Mouse (Mus musculus) hindbrain, embryonic 11.5 days (tissue): ENCODE data around the gene Diexf. TPM values are rescaled to one million over a fixed set of nuclear protein-coding genes. Genes with fewer than 3 reads are reported as not detected.

Source experiments
- ATAC-seq: fragments of 200-750 bp; cut with Nextera tagmentation; 2 replicates; pipeline ENCODE4 v1.8.0; 2017; ENCODE audit warnings: mild to moderate bottlenecking, moderate TSS enrichment, moderate library complexity; ENCODE audit not compliant: low FRiP score
- DNase-seq: peaks from one replicate; pipeline ENCODE4 v3.0.0-alpha.2; 2015; ENCODE audit warnings: low spot score
- H3K27ac ChIP-seq: fragments of 300-500 bp; sonication (generic); 2 replicates; pipeline ENCODE4 v1.5.1; 2014; ENCODE audit warnings: mild to moderate bottlenecking, low read depth, low read length
- H3K27me3 ChIP-seq: fragments of 300-500 bp; sonication (generic); 2 replicates; pipeline ENCODE4 v1.6.1; 2014; ENCODE audit warnings: mild to moderate bottlenecking, low read length, moderate library complexity, mixed read lengths; ENCODE audit not compliant: control insufficient read depth, insufficient read depth
- H3K36me3 ChIP-seq: fragments of 300-500 bp; sonication (generic); 2 replicates; pipeline ENCODE4 v1.6.1; 2014; ENCODE audit warnings: mild to moderate bottlenecking, low read length, moderate library complexity, mixed read lengths; ENCODE audit not compliant: control insufficient read depth, insufficient read depth
- H3K4me1 ChIP-seq: fragments of 300-500 bp; sonication (generic); replicated peaks from 2 replicates; pipeline ENCODE4 v1.6.1; 2014; ENCODE audit warnings: low read length, mixed read lengths; ENCODE audit not compliant: control insufficient read depth, insufficient read depth
- H3K4me2 ChIP-seq: fragments of 300-500 bp; sonication (generic); replicated peaks from 2 replicates; pipeline ENCODE4 v1.6.1; 2014; ENCODE audit warnings: mild to moderate bottlenecking, low read depth, low read length
- H3K4me3 ChIP-seq: fragments of 300-500 bp; sonication (generic); 2 replicates; pipeline ENCODE4 v1.5.1; 2014; ENCODE audit warnings: low read depth, low read length
- H3K9ac ChIP-seq: fragments of 300-500 bp; sonication (generic); 2 replicates; pipeline ENCODE4 v1.6.1; 2014; ENCODE audit warnings: low read depth, low read length
- H3K9me3 ChIP-seq: fragments of 300-500 bp; sonication (generic); 2 replicates; pipeline ENCODE4 v1.6.1; 2016; ENCODE audit warnings: low read length; ENCODE audit not compliant: control insufficient read depth
- WGBS: fragments of 180-500 bp; shearing (Covaris S2); extraction: QIAGEN DNeasy Blood & Tissue Kit; methylation state at CpG from one replicate; pipeline ENCODE4 v1.1.7; 2014; 5-methylcytosine and 5-hydroxymethylcytosine counted together
- polyA plus RNA-seq: library from polyadenylated mRNA; unstranded; fragments of >200 nt; fragmentation: Nextera tagmentation; extraction: Ambion mirVana; gene quantifications from 2 replicates; pipeline ENCODE4 v1.2.1, GENCODE M21; 2014

Gene Diexf
- polyA plus RNA-seq, 1 experiment from 2014 or later = 11.5 TPM

DNA sequence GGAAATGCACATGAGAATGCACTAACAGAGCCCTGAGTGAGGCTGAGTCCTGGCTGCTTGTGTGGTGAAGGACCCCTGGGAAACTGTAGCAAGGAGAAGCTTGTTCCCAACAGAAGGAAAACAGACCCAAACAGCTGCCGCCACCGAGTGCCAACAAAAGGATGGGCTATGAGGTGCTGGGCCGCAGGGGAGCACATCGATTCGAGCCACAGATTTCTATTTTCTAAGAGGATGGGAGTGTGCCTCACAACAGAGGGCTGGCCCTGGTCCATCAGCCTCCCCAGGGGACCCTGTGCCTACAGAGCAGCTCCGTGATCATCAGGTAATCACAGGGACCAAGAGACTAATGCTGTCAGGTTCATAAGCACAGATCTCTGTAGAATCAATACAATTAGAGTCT is 40.9 kb downstream of the Diexf start:
- H3K27me3 ChIP-seq = no peaks in the 10 kb centered on the region
- no peak overlapping the region for H3K4me3 ChIP-seq
- WGBS = 85% methylated on average over 6 of the region's 6 CpGs
- no peaks in the 10 kb centered on the region for H3K36me3 ChIP-seq
- DNase-seq (no peak), ATAC-seq (no peak)
- no peak overlapping the region for H3K9ac ChIP-seq
- no peak overlapping the region for H3K27ac ChIP-seq
- H3K9me3 ChIP-seq = no peaks in the 10 kb centered on the region
- H3K4me2 ChIP-seq = no peak overlapping the region
- H3K4me1 ChIP-seq = no peaks in the 10 kb centered on the region

DNA sequence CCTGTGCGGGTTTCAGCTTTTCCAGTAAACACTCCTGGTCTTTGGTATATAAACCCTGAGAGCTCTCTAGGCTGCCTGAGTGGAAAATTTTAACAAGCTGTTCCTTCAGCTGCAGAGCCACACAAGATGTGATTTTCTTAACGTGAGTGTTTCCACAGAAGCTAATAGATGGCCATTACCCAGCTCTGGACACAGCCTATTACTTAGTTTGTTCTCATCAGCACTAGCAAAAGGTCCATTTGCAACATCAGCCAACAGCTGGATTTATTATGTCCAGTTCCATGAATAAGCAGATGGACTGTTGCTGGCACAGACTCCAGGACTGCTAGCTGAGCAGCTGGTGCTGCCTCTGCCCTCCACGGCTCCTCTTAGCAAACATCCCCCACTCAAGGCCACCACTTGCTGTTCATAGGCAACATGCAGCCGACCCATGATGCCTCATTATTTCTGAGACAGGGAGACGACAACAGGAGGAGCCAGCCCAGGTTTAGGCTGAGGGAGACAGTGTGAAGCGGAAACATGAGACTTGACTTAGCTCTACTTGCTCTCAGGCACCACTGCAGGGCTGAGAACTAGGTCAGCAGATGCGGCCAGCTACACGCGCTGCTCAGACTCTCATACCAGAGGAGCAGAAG is 43.1 kb downstream of the Diexf start:
- Histone ChIP-seq H3K9ac (no peak overlapping the region), H3K27me3 (no peaks in the 10 kb centered on the region), H3K4me2 (no peak overlapping the region), H3K9me3 (no peaks in the 10 kb centered on the region), H3K36me3 (no peaks in the 10 kb centered on the region), H3K4me3 (no peak overlapping the region), H3K27ac (no peak overlapping the region), H3K4me1 (no peaks in the 10 kb centered on the region)
- WGBS = 70% methylated on average over 9 of the region's 9 CpGs
- no peak for DNase-seq
- no peak for ATAC-seq

DNA sequence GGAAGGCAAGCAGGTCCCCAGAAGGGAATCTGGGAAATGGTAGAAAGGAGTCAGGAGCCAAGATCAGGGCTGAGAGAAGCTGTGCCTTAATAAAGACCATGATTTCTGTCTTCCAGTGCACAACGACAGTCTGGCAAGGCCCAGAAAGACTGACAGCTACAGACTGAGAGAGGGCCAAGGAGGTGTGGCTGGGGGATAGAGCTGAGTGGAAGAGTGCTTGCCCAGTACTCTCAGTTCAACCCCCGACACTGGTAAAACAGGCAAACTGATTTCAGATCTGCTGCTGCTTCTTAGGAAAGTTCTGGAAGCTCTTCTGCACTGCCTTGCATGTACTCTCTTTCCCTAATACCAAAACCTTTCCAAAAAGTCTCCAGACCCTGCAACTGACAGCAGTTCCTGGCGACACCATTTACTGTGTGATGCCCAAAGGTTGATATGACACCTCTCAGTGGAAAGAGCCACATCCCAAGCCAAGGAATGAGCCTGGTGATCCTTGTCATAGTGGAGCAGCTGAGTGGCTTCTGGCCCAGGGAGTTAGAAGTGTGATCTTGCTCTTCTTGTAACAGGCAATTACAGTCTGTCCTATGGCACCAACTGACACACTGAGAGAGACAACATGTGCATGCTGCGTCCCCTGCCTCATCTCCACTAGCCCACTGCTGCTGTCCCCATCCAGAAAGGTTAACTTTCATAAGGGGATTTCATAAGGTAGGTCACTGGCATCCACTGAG is 43.8 kb downstream of the Diexf start:
- DNase-seq = no peak
- no peak overlapping the region for H3K4me3 ChIP-seq
- no peak overlapping the region for H3K4me2 ChIP-seq
- no peaks in the 10 kb centered on the region for H3K27me3 ChIP-seq
- no peaks in the 10 kb centered on the region for H3K4me1 ChIP-seq
- H3K9ac ChIP-seq = no peak overlapping the region
- ATAC-seq = no peak
- H3K9me3 ChIP-seq = no peaks in the 10 kb centered on the region
- H3K36me3 ChIP-seq = no peaks in the 10 kb centered on the region
- H3K27ac ChIP-seq = no peak overlapping the region
- 83% methylated on average over 4 of the region's 4 CpGs for WGBS

DNA sequence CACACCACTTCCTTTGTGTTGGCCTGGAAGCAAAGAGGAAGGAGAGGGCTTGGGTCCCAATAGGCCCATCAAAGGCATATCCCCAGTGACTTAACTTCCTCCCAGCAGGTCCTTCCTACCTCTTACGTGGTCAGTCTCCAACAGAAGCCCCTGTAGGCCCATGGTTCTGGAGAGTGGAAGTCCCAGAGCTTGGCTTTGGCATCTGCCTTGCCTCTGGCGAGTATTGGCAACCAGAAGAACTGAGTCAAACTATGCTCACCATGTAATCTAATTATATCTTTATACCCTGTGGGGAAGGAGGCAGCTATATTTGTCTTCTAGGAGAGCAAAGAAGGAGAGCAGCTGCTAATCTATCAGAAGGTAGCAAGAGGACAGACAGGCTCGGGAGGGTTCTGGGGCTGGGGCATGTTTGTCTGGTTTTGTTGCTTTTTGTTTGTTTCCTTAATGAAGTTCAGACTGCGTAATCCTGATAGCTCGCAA is 44.5 kb downstream of the Diexf start:
- ATAC-seq (no peak), DNase-seq (no peak)
- no peaks in the 10 kb centered on the region for H3K36me3 ChIP-seq
- no peak overlapping the region for H3K27ac ChIP-seq
- H3K4me2 ChIP-seq = no peak overlapping the region
- no peaks in the 10 kb centered on the region for H3K4me1 ChIP-seq
- H3K4me3 ChIP-seq = no peak overlapping the region
- no peaks in the 10 kb centered on the region for H3K27me3 ChIP-seq
- H3K9me3 ChIP-seq = no peaks in the 10 kb centered on the region
- no peak overlapping the region for H3K9ac ChIP-seq
- WGBS = 80% methylated on average over 5 of the region's 5 CpGs

DNA sequence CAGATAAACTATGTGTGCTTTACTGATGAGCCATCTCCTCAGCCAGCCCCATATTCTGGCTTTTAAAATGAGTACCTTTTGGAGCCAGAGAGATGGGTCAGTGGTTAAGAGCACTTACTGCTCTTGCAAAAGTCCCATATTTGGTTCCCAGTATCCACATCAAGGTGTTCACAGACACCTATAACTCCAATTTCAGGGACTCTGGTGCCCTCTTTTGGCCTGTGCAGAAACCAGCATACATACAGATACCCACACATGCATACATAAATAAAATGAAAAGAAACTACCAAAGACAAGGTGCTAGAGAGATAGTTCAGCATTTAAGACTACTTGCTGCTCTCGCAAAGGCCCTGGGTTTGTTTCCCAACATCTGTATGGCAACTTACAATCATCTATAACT is 46.1 kb downstream of the Diexf start:
- H3K4me2 ChIP-seq = no peak overlapping the region
- no peaks in the 10 kb centered on the region for H3K4me1 ChIP-seq
- H3K36me3 ChIP-seq = no peaks in the 10 kb centered on the region
- ATAC-seq (no peak), DNase-seq (no peak)
- H3K4me3 ChIP-seq = no peak overlapping the region
- 96% methylated on average over 1 of the region's 1 CpGs for WGBS
- no peak overlapping the region for H3K27ac ChIP-seq
- no peaks in the 10 kb centered on the region for H3K9me3 ChIP-seq
- no peaks in the 10 kb centered on the region for H3K27me3 ChIP-seq
- H3K9ac ChIP-seq = no peak overlapping the region

DNA sequence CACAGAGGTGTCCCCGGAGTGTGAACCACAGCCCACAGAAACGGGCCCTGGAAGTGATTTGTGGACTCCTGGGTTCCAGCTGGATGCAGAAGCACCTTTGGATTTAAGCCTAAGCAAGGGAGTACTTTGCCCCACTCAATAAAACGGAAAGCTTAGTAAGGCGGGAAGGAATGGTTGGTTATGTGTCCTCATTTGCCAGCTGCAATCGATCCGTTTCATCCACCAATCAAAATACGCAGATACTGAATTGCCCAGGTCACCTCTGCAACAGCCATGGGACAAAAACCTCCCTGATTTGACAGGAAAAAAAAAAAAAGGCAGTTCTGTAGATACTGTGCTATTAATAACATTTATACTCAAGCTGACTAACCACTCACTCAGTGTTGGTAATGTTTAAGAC is 47.0 kb downstream of the Diexf start:
- ATAC-seq (no peak), DNase-seq (no peak)
- no peak overlapping the region for H3K4me3 ChIP-seq
- no peak overlapping the region for H3K4me2 ChIP-seq
- H3K9me3 ChIP-seq = no peaks in the 10 kb centered on the region
- WGBS = 82% methylated on average over 7 of the region's 7 CpGs
- no peaks in the 10 kb centered on the region for H3K27me3 ChIP-seq
- H3K36me3 ChIP-seq = no peaks in the 10 kb centered on the region
- no peak overlapping the region for H3K27ac ChIP-seq
- no peaks in the 10 kb centered on the region for H3K4me1 ChIP-seq
- H3K9ac ChIP-seq = no peak overlapping the region

DNA sequence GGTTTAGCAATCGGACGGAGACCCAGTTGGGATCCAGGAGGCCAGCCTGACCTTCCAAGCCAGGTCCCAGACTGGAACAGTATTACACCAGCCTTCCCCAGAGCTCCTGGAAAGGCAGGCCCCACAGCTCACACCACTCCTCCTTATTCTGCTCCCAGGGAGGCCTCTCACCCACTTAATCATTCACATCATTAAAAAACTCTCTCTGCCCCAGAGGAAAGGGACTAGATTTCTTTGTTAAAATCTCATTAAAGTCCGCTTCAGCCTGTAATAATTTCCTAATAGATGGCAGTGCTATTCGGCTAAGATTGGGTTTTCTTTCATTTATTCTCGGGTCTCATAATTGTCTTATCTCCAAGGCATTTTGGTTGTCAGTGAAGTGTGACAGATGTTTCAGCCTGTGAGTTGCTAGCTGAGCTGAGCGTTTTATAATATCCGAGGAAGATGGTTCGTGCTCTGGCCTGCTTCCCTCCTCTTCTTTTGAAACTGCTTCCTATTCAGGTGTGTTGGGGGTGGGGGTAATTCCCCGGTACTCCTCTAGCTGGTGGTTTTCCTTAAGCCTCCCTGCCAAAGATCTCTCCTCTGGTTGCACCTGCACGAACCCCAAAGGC is 47.7 kb downstream of the Diexf start:
- no peak overlapping the region for H3K9ac ChIP-seq
- 56% methylated on average over 10 of the region's 10 CpGs for WGBS
- no peaks in the 10 kb centered on the region for H3K4me1 ChIP-seq
- H3K36me3 ChIP-seq = no peaks in the 10 kb centered on the region
- no peak; the same call in 1 of the 2 replicates for ATAC-seq
- H3K4me3 ChIP-seq = no peak overlapping the region
- no peak for DNase-seq
- peak overlapping the region; percentile 25; the same call in 1 of the 2 replicates for H3K27ac ChIP-seq
- no peaks in the 10 kb centered on the region for H3K27me3 ChIP-seq
- H3K4me2 ChIP-seq = no peak overlapping the region
- no peaks in the 10 kb centered on the region for H3K9me3 ChIP-seq

DNA sequence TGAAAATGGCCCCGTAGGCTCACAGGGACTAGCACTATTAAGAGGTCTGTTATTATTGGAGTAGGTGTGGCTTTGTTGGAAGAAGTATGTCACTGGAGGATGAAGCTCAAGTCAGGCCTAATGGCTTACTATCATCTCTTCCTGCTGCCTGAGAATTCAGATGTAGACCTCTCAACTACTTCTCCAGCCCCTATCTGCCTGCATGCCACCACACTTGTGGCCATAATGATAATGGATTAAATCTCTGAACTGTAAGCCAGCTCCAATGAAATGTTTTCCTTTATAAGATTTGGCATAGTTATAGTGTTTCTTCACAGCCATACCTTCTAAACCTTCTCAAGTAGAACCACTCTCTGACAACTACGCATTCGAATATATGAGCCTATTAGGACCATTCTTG is 67.5 kb downstream of the Diexf start:
- Histone ChIP-seq H3K4me2 (no peak overlapping the region), H3K27me3 (no peaks in the 10 kb centered on the region), H3K4me3 (no peak overlapping the region), H3K9ac (no peak overlapping the region), H3K36me3 (no peaks in the 10 kb centered on the region), H3K4me1 (no peaks in the 10 kb centered on the region), H3K9me3 (no peaks in the 10 kb centered on the region), H3K27ac (no peak overlapping the region)
- no peak for ATAC-seq
- DNase-seq = no peak
- WGBS = 85% methylated on average over 3 of the region's 3 CpGs

DNA sequence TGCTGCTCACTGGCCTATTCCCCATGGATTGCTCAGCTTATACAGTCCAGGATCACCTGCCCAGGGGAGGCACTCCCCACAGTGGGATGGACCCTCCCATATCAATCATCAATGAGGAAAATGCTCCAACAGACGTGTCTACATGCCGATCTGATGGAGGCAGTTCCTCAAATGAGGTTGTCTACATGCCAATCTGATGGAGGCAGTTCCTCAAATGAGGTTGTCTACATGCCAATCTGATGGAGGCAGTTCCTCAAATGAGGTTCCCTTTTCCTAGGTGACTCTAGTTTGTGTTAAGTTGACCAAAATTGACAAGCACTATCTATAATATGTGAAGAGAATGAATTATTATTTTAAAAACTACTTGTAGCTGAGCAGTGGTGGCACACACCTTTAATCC is 69.9 kb downstream of the Diexf start:
- WGBS = 82% methylated on average over 2 of the region's 2 CpGs
- no peak overlapping the region for H3K4me3 ChIP-seq
- no peaks in the 10 kb centered on the region for H3K36me3 ChIP-seq
- H3K9me3 ChIP-seq = no peaks in the 10 kb centered on the region
- H3K27me3 ChIP-seq = no peaks in the 10 kb centered on the region
- H3K27ac ChIP-seq = no peak overlapping the region
- DNase-seq (no peak), ATAC-seq (no peak)
- no peak overlapping the region for H3K4me2 ChIP-seq
- H3K4me1 ChIP-seq = no peaks in the 10 kb centered on the region
- no peak overlapping the region for H3K9ac ChIP-seq
